Mouse (Mus musculus) cerebellum, adult 2 months (tissue): ENCODE measurements at regions not wholly inside any gene's neighbourhood (a gene's known extent, or its start where the extent isn't known, plus 50 kb on each side); places are given as distances from the start of the nearest gene placed in this dataset.

Experiments used
- DNase-seq, 2 experiments: peaks; one replicate each; pipeline ENCODE4 v3.0.0; 2021
- H3K27ac ChIP-seq: fragments of 200-500 bp; 2 replicates; pipeline ENCODE4 v1.5.1; 2012; ENCODE audit warnings: low read length, control low read depth, inconsistent platforms; ENCODE audit not compliant: insufficient read depth
- H3K27me3 ChIP-seq: fragments of 200-500 bp; 2 replicates; pipeline ENCODE4 v1.6.1; 2012; ENCODE audit warnings: inconsistent platforms, mild to moderate bottlenecking, low read length, moderate library complexity; ENCODE audit not compliant: control insufficient read depth, insufficient read depth
- H3K4me1 ChIP-seq: fragments of 200-500 bp; 2 replicates; pipeline ENCODE4 v1.6.1; 2011; ENCODE audit warnings: low read length; ENCODE audit not compliant: control insufficient read depth, insufficient read depth
- H3K4me3 ChIP-seq: fragments of 200-500 bp; replicated peaks from 2 replicates; pipeline ENCODE3; 2011; ENCODE audit warnings: mild to moderate bottlenecking, low read depth, low read length, control low read depth; ENCODE audit not compliant: insufficient read depth
- CTCF ChIP-seq: fragments of 200-500 bp; IDR thresholded peaks from 2 replicates; pipeline ENCODE4 v1.5.1; 2011; ENCODE audit warnings: low read depth, mild to moderate bottlenecking, control low read depth, low read length, moderate library complexity, borderline replicate concordance; ENCODE audit not compliant: insufficient read depth
- POLR2A ChIP-seq: fragments of 200-500 bp; IDR thresholded peaks from 2 replicates; pipeline ENCODE4 v1.6.1; 2011; ENCODE audit warnings: low read length, control low read depth, borderline replicate concordance; ENCODE audit not compliant: insufficient read depth
- WGBS: fragments of 180-500 bp; shearing (Covaris S2); methylation state at CpG from one replicate; pipeline ENCODE4 v1.1.7; 2018; 5-methylcytosine and 5-hydroxymethylcytosine counted together

DNA sequence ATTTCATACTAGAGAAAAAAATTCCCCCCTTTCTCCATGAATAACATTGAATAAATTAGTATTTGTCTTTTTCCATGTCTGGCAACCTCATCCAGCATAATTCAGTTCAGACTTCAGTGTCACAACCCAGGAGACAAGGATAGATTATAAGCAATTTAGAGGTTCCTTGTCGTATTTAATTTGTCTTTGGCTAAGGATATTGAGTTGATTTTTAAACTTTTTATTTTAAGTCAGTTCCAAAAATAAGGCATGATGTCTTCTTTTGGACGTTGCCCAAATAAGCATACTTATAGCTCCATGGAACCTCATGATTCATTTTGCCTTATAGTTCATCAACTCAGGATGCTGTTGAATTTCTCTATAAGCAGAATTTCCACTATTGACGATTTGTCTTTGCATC, 456.0 kb upstream of the Pappa start:
- Histone ChIP-seq H3K27me3 (no peaks in the 10 kb centered on the region), H3K4me1 (no peaks in the 10 kb centered on the region), H3K27ac (no peak overlapping the region), H3K4me3 (no peak overlapping the region)
- no peak for DNase-seq
- TF ChIP-seq POLR2A (no peak), CTCF (no peak)
- 76% methylated on average over 3 of the region's 3 CpGs for WGBS

DNA sequence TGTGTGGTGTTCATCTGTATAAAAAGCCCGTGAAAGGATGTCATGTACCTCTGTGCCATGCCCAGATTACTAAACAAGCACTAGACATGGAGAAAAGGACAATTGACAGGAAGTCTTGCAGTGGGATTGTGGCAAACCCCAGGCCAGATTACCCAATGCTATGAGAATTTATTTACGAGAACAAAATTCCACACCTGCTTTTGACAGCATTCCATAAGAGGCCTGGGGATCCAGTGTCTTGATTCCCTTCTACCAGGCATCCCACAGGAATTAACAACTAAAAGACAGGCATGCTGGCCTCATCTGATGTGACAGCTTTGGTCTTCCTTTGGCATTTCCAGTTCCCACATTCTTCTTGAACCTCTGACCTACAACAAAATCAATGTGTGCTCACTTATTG, 454.3 kb upstream of the Pappa start:
- no peak for DNase-seq
- H3K27ac ChIP-seq: no peak overlapping the region

DNA sequence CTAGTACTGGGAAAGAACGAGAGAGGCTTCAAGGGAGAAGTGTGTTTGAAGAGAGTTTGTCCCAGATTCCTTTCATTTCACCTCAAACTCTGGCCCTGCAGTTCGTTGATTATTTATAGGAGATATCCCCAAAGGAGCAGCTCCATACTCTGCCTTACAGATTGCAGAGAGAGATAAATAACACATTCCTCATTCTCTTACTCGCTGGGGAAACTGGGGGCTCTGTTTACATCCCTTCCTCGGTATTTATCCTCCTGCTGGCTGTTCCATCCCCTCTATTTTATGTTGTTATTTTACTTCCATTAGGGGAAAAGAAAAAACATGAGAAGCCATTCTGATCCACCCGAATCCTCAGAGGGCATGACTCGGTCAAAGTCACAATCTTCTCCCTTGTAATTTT, 447.5 kb upstream of the Pappa start:
- no peak overlapping the region for H3K4me3 ChIP-seq
- 79% methylated on average over 6 of the region's 6 CpGs for WGBS
- H3K27me3 ChIP-seq: no peaks in the 10 kb centered on the region
- no peaks in the 10 kb centered on the region for H3K4me1 ChIP-seq
- no peak overlapping the region for H3K27ac ChIP-seq
- no peak for TF ChIP-seq POLR2A
- TF ChIP-seq CTCF: no peak
- DNase-seq: no peak

More for the DNA sequence above, 454.3 kb upstream of the Pappa start:
- TF ChIP-seq POLR2A (no peak), CTCF (no peak)
- no peak overlapping the region for H3K4me3 ChIP-seq
- no peaks in the 10 kb centered on the region for H3K27me3 ChIP-seq
- H3K4me1 ChIP-seq: no peaks in the 10 kb centered on the region
- 84% methylated on average over 2 of the region's 2 CpGs for WGBS

DNA sequence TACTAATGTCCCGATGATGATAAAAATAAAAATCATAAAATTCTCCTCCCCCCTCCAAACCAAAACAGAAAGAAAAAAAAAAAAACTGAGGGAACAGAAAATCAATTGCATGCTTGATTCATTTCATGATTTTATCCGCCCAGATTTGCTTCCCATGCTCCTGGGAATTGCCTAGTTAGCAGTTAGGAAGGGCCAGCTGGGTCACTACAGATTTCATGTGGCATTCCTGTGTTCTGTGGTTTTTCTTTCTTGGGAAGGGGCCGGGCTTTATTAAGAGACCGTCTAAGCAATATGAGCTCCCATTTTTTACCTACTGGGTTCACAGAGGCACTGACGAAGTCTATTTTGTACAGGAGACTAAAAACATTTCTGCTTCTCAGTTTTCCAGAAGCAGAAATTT, 447.1 kb upstream of the Pappa start:
- TF ChIP-seq POLR2A: no peak
- TF ChIP-seq CTCF: no peak
- WGBS: 78% methylated on average over 5 of the region's 5 CpGs
- Histone ChIP-seq H3K27ac (no peak overlapping the region), H3K4me3 (no peak overlapping the region), H3K4me1 (no peaks in the 10 kb centered on the region), H3K27me3 (no peaks in the 10 kb centered on the region)
- DNase-seq: no peak

- Histone ChIP-seq H3K4me3 (no peak overlapping the region), H3K27ac (no peak overlapping the region), H3K4me1 (no peaks in the 10 kb centered on the region), H3K27me3 (no peaks in the 10 kb centered on the region)
- no peak for DNase-seq
- WGBS: 73% methylated on average over 1 of the region's 1 CpGs
- no peak for TF ChIP-seq POLR2A
- no peak for TF ChIP-seq CTCF
Measured at GRCm38 (mm10) chr4:64684654-64685053, 439.3 kb upstream of the Pappa start.

DNA sequence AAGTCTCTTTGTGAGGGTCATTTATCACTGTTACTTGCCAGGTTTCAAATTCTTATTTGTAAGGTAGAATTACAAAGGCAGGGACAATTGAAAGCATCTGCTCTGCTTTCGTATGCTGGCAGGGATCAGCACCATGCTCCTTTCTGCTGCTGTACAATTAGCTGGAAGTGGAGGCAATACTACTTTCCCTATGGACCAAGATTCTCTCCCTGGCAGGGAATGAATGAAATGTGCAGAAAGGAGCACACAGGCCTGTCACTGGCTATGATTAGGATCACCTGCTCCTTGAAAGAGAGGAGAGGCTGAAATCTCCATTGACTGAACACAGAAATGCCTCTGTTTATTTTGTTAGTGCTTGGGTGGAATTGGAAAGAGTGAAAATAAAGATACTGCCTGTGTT, 427.8 kb upstream of the Pappa start:
- WGBS: 81% methylated on average over 1 of the region's 1 CpGs
- TF ChIP-seq CTCF (no peak), POLR2A (no peak)
- Histone ChIP-seq H3K4me1 (no peaks in the 10 kb centered on the region), H3K27ac (no peak overlapping the region), H3K27me3 (no peaks in the 10 kb centered on the region), H3K4me3 (no peak overlapping the region)
- DNase-seq: no peak

DNA sequence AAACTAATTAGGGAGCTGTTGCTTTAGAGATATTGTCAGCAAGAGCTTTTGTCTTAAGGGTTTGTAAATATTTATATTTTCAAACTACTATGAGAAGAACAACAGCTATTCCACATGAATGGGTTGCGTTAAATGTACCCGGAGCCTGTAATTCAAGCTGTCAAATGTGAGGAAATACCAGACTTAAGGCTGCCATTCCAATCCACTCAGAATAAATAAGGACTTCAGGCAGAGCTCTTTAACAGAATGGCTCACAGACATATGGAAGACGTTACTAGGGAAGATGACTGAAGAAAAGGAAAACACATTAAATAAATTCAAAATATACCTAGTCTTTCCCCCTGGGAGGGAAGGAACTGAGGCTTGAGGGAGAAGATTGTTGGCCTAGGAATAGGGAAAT, 400.7 kb upstream of the Pappa start:
- 69% methylated on average over 3 of the region's 3 CpGs for WGBS
- no peak for DNase-seq
- Histone ChIP-seq H3K27me3 (no peaks in the 10 kb centered on the region), H3K4me3 (no peak overlapping the region), H3K4me1 (no peaks in the 10 kb centered on the region), H3K27ac (no peak overlapping the region)
- no peak for TF ChIP-seq POLR2A
- TF ChIP-seq CTCF: no peak

DNA sequence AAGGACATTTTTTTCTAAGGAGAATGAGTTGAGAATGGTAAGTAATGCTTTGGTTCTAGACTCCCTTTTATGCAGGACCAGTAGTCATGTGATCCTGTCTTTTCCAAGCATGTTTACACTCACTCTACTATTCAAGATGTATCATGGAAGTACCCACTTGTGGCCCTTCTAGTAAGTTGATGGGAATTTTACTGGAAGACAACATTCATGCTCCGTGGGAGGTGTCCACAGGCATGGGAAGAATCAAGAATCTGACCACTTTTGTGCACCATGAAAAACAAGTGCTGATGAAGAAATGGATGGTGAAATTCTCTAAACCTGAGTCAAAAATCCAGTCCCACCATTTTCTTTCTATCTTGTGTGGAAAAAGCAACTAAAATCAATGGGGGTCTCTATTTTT, 399.1 kb upstream of the Pappa start:
- H3K27ac ChIP-seq: no peak overlapping the region
- no peak for DNase-seq
- no peak for TF ChIP-seq POLR2A
- no peak for TF ChIP-seq CTCF
- H3K4me1 ChIP-seq: no peaks in the 10 kb centered on the region
- no peaks in the 10 kb centered on the region for H3K27me3 ChIP-seq
- H3K4me3 ChIP-seq: no peak overlapping the region
- WGBS: 61% methylated on average over 1 of the region's 1 CpGs
